Mouse (Mus musculus) retina, embryonic 14.5 days (tissue): ENCODE data around the gene Olfr328.
"Not testable (repeated sequence)": the region's sequence is repeated elsewhere in the genome, so short reads cannot be mapped to it uniquely, and the experiment has no call there.

Source experiments
- DNase-seq: peaks from one replicate; pipeline ENCODE4 v3.0.0-alpha.2; 2015; ENCODE audit warnings: low spot score

Olfr328 gene

GRCm38 (mm10) chr11:58555536-58555935 lies at the start of gene Olfr328:
Olfr328 (minus strand) TSS chr11:58555636.
- no peak for DNase-seq

- no peak for DNase-seq
Observed at GRCm38 (mm10) chr11:58605228-58605627, 49.8 kb upstream of the Olfr328 start.

- DNase-seq, result no peak
Observed at GRCm38 (mm10) chr11:58604688-58605087, 49.3 kb upstream of the Olfr328 start.

GRCm38 (mm10) chr11:58602800-58603560 lies 47.5 kb upstream of the Olfr328 start:
- DNase-seq, result no peak

GRCm38 (mm10) chr11:58602062-58602461 lies 46.6 kb upstream of the Olfr328 start:
- DNase-seq, result no peak

GRCm38 (mm10) chr11:58597837-58598236 lies 42.4 kb upstream of the Olfr328 start:
- DNase-seq, result no peak

- DNase-seq, result no peak
Observed at GRCm38 (mm10) chr11:58594814-58595213, 39.4 kb upstream of the Olfr328 start, which contains the start of gene Olfr324. Olfr324 (plus strand) TSS chr11:58595114.

- DNase-seq, result no peak
Observed at GRCm38 (mm10) chr11:58588620-58589250, 33.3 kb upstream of the Olfr328 start.

GRCm38 (mm10) chr11:58587898-58588348 lies 32.5 kb upstream of the Olfr328 start:
- peak; percentile 87 for DNase-seq

GRCm38 (mm10) chr11:58578636-58579035 lies 23.2 kb upstream of the Olfr328 start:
- DNase-seq, result no peak

- no peak for DNase-seq
Observed at GRCm38 (mm10) chr11:58577430-58577829, 22.0 kb upstream of the Olfr328 start, which contains the start of gene Olfr325. Olfr325 (plus strand) TSS chr11:58577730.

- no peak for DNase-seq
Observed at GRCm38 (mm10) chr11:58570405-58570804, 15.0 kb upstream of the Olfr328 start, which contains the start of gene Olfr224. Olfr224 (minus strand) TSS chr11:58570553.

GRCm38 (mm10) chr11:58546322-58546721 lies 9.1 kb downstream of the Olfr328 start, which contains the start of gene Olfr329-ps:
Olfr329-ps (minus strand) TSS chr11:58546422.
- DNase-seq, result no peak

- DNase-seq, result not testable (repeated sequence)
Observed at GRCm38 (mm10) chr11:58534736-58535135, 20.7 kb downstream of the Olfr328 start, which contains the start of gene Olfr330. Olfr330 (minus strand) TSS chr11:58534836.

- DNase-seq, result not testable (repeated sequence)
Observed at GRCm38 (mm10) chr11:58519756-58520155, 35.7 kb downstream of the Olfr328 start.

- DNase-seq, result not testable (repeated sequence)
Observed at GRCm38 (mm10) chr11:58518916-58519315, 36.5 kb downstream of the Olfr328 start.

- not testable (repeated sequence) for DNase-seq
Observed at GRCm38 (mm10) chr11:58509058-58509457, 46.4 kb downstream of the Olfr328 start.

- DNase-seq, result not testable (repeated sequence)
Observed at GRCm38 (mm10) chr11:58502472-58502871, 53.0 kb downstream of the Olfr328 start, which contains the start of gene Olfr331. Olfr331 (minus strand) TSS chr11:58502572.
